Mouse (Mus musculus): Measurements from ENCODE around the gene Zfp771.

Gene Zfp771

GRCm38 (mm10) chr7:127285154-127285553 is 41.1 kb downstream of the Zfp771 start:
- no peak for DNase-seq (ENCODE audit: low spot score)

DNA sequence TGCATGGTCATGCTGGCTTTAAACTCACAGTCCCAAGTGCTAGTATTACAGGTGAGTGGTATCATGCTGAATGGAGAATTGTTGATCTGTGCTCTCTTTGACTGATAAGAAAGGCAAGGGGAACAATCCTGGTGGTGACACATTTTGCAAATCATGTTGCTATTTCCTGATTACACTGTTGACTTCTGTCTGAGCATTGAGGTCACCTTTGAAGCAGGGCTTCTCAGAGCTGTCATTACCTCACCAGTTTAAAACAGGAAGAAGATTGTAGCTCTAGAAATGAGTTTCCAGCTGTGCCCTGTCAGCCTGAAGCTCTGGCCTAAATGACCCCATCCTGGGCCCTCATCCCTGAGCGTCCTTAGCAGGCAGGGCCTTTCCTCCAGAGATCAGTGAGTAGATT is 43.9 kb downstream of the Zfp771 start:
- peak; percentile 26 for DNase-seq (ENCODE audit: low spot score)

DNA sequence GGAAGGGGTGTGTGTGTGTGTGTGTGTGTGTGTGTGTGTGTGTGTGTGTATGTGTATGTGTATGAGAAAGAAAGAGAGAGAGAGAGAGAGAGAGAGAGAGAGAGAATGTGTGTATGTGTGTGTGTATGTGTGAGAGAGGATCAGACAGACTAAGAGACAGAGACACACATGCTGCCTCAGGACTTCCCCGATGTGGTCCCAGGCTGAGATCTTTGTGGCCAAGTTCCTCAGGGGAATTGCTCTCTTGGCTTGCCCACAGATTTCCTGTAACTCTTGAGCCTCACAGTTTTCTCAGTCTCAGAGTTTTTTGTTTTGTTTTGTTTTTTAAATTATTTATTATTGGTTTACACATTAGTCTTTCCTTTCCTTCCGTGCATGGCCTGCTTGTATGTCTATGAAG is 45.2 kb downstream of the Zfp771 start:
- DNase-seq (ENCODE audit: low spot score) = no peak

DNA sequence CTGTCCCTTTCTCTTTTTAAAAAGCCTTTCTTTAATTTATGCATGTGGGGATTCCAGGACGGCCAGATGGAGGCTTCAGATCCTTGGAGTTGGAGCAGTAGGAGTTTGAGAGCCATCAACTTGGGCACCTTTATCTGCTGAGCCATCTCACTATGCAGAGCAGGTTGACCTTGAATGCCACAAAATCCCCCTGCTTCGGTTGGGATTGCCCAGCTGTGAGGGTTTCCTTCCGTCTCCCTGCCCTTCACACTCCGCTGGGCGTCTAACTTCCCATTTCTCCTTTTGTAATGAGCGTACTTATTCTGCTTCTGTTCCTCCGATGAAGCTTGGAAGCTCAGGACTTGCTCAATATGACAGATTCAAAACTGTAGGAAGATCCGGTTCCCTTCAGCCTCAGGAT is 46.1 kb downstream of the Zfp771 start:
- no peak for DNase-seq (ENCODE audit: low spot score)

GRCm38 (mm10) chr7:127296098-127296497 is 52.0 kb downstream of the Zfp771 start, which contains the start of gene Itgal:
TSS of gene Itgal (plus strand) at chr7:127296260.
- DNase-seq (ENCODE audit: low spot score) = peak; percentile 53

DNA sequence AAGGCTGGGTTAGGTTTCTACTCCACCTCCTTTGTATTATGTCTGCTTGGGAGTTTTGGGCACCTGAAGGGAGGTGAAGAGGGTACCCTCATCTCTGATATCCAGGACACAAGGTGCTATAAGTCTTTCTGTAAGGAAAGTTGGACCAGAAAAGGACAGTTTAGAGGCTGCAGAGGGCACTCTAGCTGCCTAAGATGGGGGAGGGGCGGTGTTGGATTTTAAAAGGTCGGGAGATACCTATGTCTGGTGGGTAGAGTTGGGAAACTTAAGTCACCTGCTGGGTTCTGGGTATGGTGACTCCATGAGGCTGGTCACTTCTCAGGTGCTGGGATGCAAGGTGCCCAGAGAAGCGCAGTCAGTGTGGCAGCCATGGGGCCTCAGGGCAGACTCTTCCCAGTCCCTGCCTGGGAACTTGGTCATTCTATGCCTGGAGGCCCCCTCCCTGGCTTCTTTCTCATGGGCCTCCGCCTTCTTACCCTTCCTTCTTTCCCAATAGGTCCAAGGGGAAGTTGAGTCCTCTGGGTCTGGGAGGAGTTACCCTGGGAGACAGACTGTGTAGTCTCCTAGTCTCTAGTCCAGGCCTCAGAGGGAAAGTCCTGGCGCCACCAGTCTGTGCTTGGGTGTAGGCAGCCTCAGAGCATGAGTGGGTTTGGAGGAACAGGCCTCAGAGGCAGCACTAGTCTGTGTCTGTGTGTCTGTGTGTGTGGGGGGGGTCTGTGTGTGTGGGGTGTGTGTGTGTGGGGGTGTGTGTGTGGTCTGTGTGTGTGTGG is 52.9 kb downstream of the Zfp771 start:
- DNase-seq (ENCODE audit: low spot score) = no peak

- no peak for DNase-seq (ENCODE audit: low spot score)
Observed at GRCm38 (mm10) chr7:127297586-127298193, 53.6 kb downstream of the Zfp771 start.

Measured in lung, postnatal 25 days (tissue).